Mouse (Mus musculus): ENCODE data around the gene Foxp4.
A peak's percentile ranks its signal among the peaks of the same experiment; 100 is the strongest.

Foxp4 gene

GRCm38 (mm10) chr17:47897956-47898752 lies 26.3 kb downstream of the Foxp4 start:
- peak in 1 of 2 experiments; percentile 60 for DNase-seq (ENCODE audit: low spot score in 2 of 2)

GRCm38 (mm10) chr17:47889727-47890126 lies 34.7 kb downstream of the Foxp4 start:
- no peak for DNase-seq (ENCODE audit: low spot score in 2 of 2)

- DNase-seq (ENCODE audit: low spot score in 2 of 2), result no peak
These were observed 35.2 kb downstream of the Foxp4 start for GRCm38 (mm10) chr17:47889267-47889666.

GRCm38 (mm10) chr17:47888641-47889040 lies 35.8 kb downstream of the Foxp4 start:
- no peak for DNase-seq (ENCODE audit: low spot score in 2 of 2)

- peak; percentile 40 to 60 for DNase-seq (ENCODE audit: low spot score in 2 of 2)
These were observed 36.3 kb downstream of the Foxp4 start for GRCm38 (mm10) chr17:47888155-47888455.

GRCm38 (mm10) chr17:47887381-47888154 lies 36.9 kb downstream of the Foxp4 start:
- no peak for DNase-seq (ENCODE audit: low spot score in 2 of 2)

GRCm38 (mm10) chr17:47883099-47883498 lies 41.3 kb downstream of the Foxp4 start:
- no peak for DNase-seq (ENCODE audit: low spot score in 2 of 2)

- DNase-seq (ENCODE audit: low spot score in 2 of 2), result no peak
These were observed 43.1 kb downstream of the Foxp4 start for GRCm38 (mm10) chr17:47881330-47881729.

GRCm38 (mm10) chr17:47879207-47879606 lies 45.2 kb downstream of the Foxp4 start:
- DNase-seq (ENCODE audit: low spot score in 2 of 2), result no peak

- DNase-seq (ENCODE audit: low spot score in 2 of 2), result no peak
These were observed 45.9 kb downstream of the Foxp4 start for GRCm38 (mm10) chr17:47878378-47879089.

GRCm38 (mm10) chr17:47877715-47878377 lies 46.6 kb downstream of the Foxp4 start:
- no peak for DNase-seq (ENCODE audit: low spot score in 2 of 2)

- DNase-seq (ENCODE audit: low spot score in 2 of 2), result no peak
These were observed 47.4 kb downstream of the Foxp4 start for GRCm38 (mm10) chr17:47876776-47877714.

GRCm38 (mm10) chr17:47873341-47873791 lies 51.1 kb downstream of the Foxp4 start:
- peak; percentile 78 to 83 for DNase-seq (ENCODE audit: low spot score in 2 of 2)

GRCm38 (mm10) chr17:47872311-47873011 lies 52.0 kb downstream of the Foxp4 start:
- no peak for DNase-seq (ENCODE audit: low spot score in 2 of 2)

GRCm38 (mm10) chr17:47869874-47870273 lies 54.6 kb downstream of the Foxp4 start:
- DNase-seq (ENCODE audit: low spot score in 2 of 2), result no peak

- no peak for DNase-seq (ENCODE audit: low spot score in 2 of 2)
These were observed 58.4 kb downstream of the Foxp4 start for GRCm38 (mm10) chr17:47866037-47866436.

GRCm38 (mm10) chr17:47864496-47864895 lies 59.9 kb downstream of the Foxp4 start:
- DNase-seq (ENCODE audit: low spot score in 2 of 2), result peak; percentile 78 to 85

- no peak for DNase-seq (ENCODE audit: low spot score in 2 of 2)
These were observed 61.0 kb downstream of the Foxp4 start for GRCm38 (mm10) chr17:47863437-47863836.

GRCm38 (mm10) chr17:47863023-47863422 lies 61.4 kb downstream of the Foxp4 start:
- no peak for DNase-seq (ENCODE audit: low spot score in 2 of 2)

- no peak for DNase-seq (ENCODE audit: low spot score in 2 of 2)
These were observed 68.9 kb downstream of the Foxp4 start for GRCm38 (mm10) chr17:47855544-47855943.
